Mouse (Mus musculus) kidney, postnatal 25 days (tissue): ENCODE results near the gene Ucp2.

Experiments used
- DNase-seq, 2 experiments: peaks; one replicate each; pipeline ENCODE4 v3.0.0; 2021; ENCODE audit warnings: mixed read lengths in 2 of 2

Ucp2 gene

GRCm38 (mm10) chr7:100504740-100505487, 11.8 kb downstream of the Ucp2 start:
- DNase-seq = no peak

- no peak for DNase-seq
Observed at GRCm38 (mm10) chr7:100506494-100506893, 13.4 kb downstream of the Ucp2 start.

GRCm38 (mm10) chr7:100508670-100509069, 15.5 kb downstream of the Ucp2 start:
- no peak for DNase-seq

GRCm38 (mm10) chr7:100511602-100512001, 18.5 kb downstream of the Ucp2 start:
- DNase-seq = no peak

- no peak for DNase-seq
Observed at GRCm38 (mm10) chr7:100514573-100514972, 21.4 kb downstream of the Ucp2 start, which contains the start of gene Dnajb13. Gene Dnajb13, minus strand, starts transcription at chr7:100514960.

- no peak for DNase-seq
Observed at GRCm38 (mm10) chr7:100520204-100520603, 27.1 kb downstream of the Ucp2 start.

- DNase-seq = peak; percentile 75 to 79
Observed at GRCm38 (mm10) chr7:100520663-100521285, 27.6 kb downstream of the Ucp2 start.

- no peak for DNase-seq
Observed at GRCm38 (mm10) chr7:100522222-100522621, 29.1 kb downstream of the Ucp2 start.

- no peak for DNase-seq
Observed at GRCm38 (mm10) chr7:100524669-100525068, 31.5 kb downstream of the Ucp2 start.

GRCm38 (mm10) chr7:100530766-100531165, 37.6 kb downstream of the Ucp2 start:
- DNase-seq = no peak

- no peak for DNase-seq
Observed at GRCm38 (mm10) chr7:100533503-100533902, 40.4 kb downstream of the Ucp2 start.

- DNase-seq = no peak
Observed at GRCm38 (mm10) chr7:100534216-100534615, 41.1 kb downstream of the Ucp2 start.

GRCm38 (mm10) chr7:100535831-100536230, 42.7 kb downstream of the Ucp2 start:
- DNase-seq = no peak

- DNase-seq = peak; percentile 87 to 95
Observed at GRCm38 (mm10) chr7:100536804-100537518, 43.8 kb downstream of the Ucp2 start, which contains the start of gene Coa4. Gene Coa4, plus strand, starts transcription at chr7:100537071.

- no peak for DNase-seq
Observed at GRCm38 (mm10) chr7:100537519-100537902, 44.4 kb downstream of the Ucp2 start.

- no peak for DNase-seq
Observed at GRCm38 (mm10) chr7:100539516-100539915, 46.4 kb downstream of the Ucp2 start.

GRCm38 (mm10) chr7:100544437-100544836, 51.3 kb downstream of the Ucp2 start:
- no peak for DNase-seq

- no peak for DNase-seq
Observed at GRCm38 (mm10) chr7:100547631-100548030, 54.5 kb downstream of the Ucp2 start.

GRCm38 (mm10) chr7:100549796-100550195, 56.7 kb downstream of the Ucp2 start:
- DNase-seq = no peak

- DNase-seq = peak in 1 of 2 experiments; percentile 51
Observed at GRCm38 (mm10) chr7:100550338-100551007, 57.3 kb downstream of the Ucp2 start.
